Mouse (Mus musculus) ES-Bruce4 (cell line): Measurements from ENCODE around the gene Sec22a. TPM values are rescaled to one million over a fixed set of nuclear protein-coding genes. Genes with fewer than 3 reads are reported as not detected.

Source experiments
- H3K27ac ChIP-seq: 2 replicates; pipeline ENCODE4 v1.5.1; 2012; ENCODE audit warnings: low read length, inconsistent platforms; ENCODE audit not compliant: insufficient read depth
- H3K27me3 ChIP-seq: 2 replicates; pipeline ENCODE4 v1.6.1; 2012; ENCODE audit warnings: mild to moderate bottlenecking, low read length, inconsistent platforms; ENCODE audit not compliant: control insufficient read depth, poor library complexity, insufficient read depth, severe bottlenecking
- H3K36me3 ChIP-seq: 2 replicates; pipeline ENCODE4 v1.6.1; 2012; ENCODE audit warnings: inconsistent platforms, mild to moderate bottlenecking, low read length, moderate library complexity; ENCODE audit not compliant: control insufficient read depth, poor library complexity, insufficient read depth, severe bottlenecking
- H3K4me1 ChIP-seq: one replicate; pipeline ENCODE4 v1.8.1; 2011; ENCODE audit warnings: low read length; ENCODE audit not compliant: control insufficient read depth, insufficient read depth
- H3K4me3 ChIP-seq: 2 replicates; pipeline ENCODE4 v1.5.1; 2011; ENCODE audit warnings: low read depth, mild to moderate bottlenecking, low read length
- H3K9ac ChIP-seq: 2 replicates; pipeline ENCODE4 v1.6.1; 2012; ENCODE audit warnings: low read depth, mild to moderate bottlenecking, inconsistent platforms; ENCODE audit not compliant: poor library complexity, severe bottlenecking
- H3K9me3 ChIP-seq: replicated peaks from 2 replicates; pipeline ENCODE4 v1.6.1; 2012; ENCODE audit warnings: mild to moderate bottlenecking, low read length, inconsistent platforms; ENCODE audit not compliant: control insufficient read depth, poor library complexity, insufficient read depth, severe bottlenecking
- CTCF ChIP-seq: IDR thresholded peaks from one replicate; pipeline ENCODE4 v1.8.1; 2011; ENCODE audit warnings: low read depth, low read length
- EP300 ChIP-seq: IDR thresholded peaks from 2 replicates; pipeline ENCODE4 v1.6.1; 2011; ENCODE audit warnings: low read depth, low read length; ENCODE audit not compliant: insufficient read depth
- POLR2A ChIP-seq: IDR thresholded peaks from one replicate; pipeline ENCODE4 v1.8.1; 2011; ENCODE audit warnings: low read length; ENCODE audit not compliant: insufficient read depth
- polyA plus RNA-seq: library from polyadenylated mRNA; stranded (reverse); fragments of >200 nt; gene quantifications from 2 replicates; pipeline ENCODE4 v1.2.4, GENCODE M21; 2011; ENCODE audit warnings: low read depth; ENCODE audit not compliant: missing spikeins, insufficient read depth, insufficient read length

Sec22a gene
- polyA plus RNA-seq, 1 experiment, result 32.8 TPM

GRCm38 (mm10) chr16:35318397-35318796 is 45.3 kb downstream of the Sec22a start:
- no peak overlapping the region for H3K27ac ChIP-seq
- H3K9ac ChIP-seq, result no peak overlapping the region
- H3K27me3 ChIP-seq, result no peaks in the 10 kb centered on the region
- H3K36me3 ChIP-seq, result no peaks in the 10 kb centered on the region
- H3K9me3 ChIP-seq, result no peaks in the 10 kb centered on the region
- H3K4me3 ChIP-seq, result no peak overlapping the region
- TF ChIP-seq POLR2A (no peak), EP300 (no peak), CTCF (no peak)
- no peaks in the 10 kb centered on the region for H3K4me1 ChIP-seq

- no peak for TF ChIP-seq CTCF
- no peak for TF ChIP-seq POLR2A
- no peak for TF ChIP-seq EP300
- Histone ChIP-seq H3K9me3 (no peaks in the 10 kb centered on the region), H3K27me3 (no peaks in the 10 kb centered on the region), H3K9ac (no peak overlapping the region), H3K27ac (no peak overlapping the region), H3K4me1 (no peaks in the 10 kb centered on the region), H3K4me3 (no peak overlapping the region), H3K36me3 (no peaks in the 10 kb centered on the region)
Observed at GRCm38 (mm10) chr16:35317460-35317859, 46.3 kb downstream of the Sec22a start.

- H3K4me3 ChIP-seq, result no peak overlapping the region
- no peak overlapping the region for H3K27ac ChIP-seq
- no peaks in the 10 kb centered on the region for H3K36me3 ChIP-seq
- no peak overlapping the region for H3K9ac ChIP-seq
- no peaks in the 10 kb centered on the region for H3K27me3 ChIP-seq
- no peaks in the 10 kb centered on the region for H3K4me1 ChIP-seq
- H3K9me3 ChIP-seq, result no peaks in the 10 kb centered on the region
- TF ChIP-seq POLR2A (no peak), CTCF (no peak), EP300 (no peak)
Observed at GRCm38 (mm10) chr16:35316856-35317264, 46.9 kb downstream of the Sec22a start.

- H3K4me3 ChIP-seq, result no peak overlapping the region
- H3K36me3 ChIP-seq, result no peaks in the 10 kb centered on the region
- H3K27ac ChIP-seq, result no peak overlapping the region
- no peaks in the 10 kb centered on the region for H3K9me3 ChIP-seq
- H3K4me1 ChIP-seq, result no peaks in the 10 kb centered on the region
- H3K9ac ChIP-seq, result no peak overlapping the region
- H3K27me3 ChIP-seq, result no peaks in the 10 kb centered on the region
- TF ChIP-seq EP300, result no peak
- TF ChIP-seq CTCF, result no peak
- TF ChIP-seq POLR2A, result no peak
Observed at GRCm38 (mm10) chr16:35315496-35315895, 48.2 kb downstream of the Sec22a start.

- no peak for TF ChIP-seq POLR2A
- no peak for TF ChIP-seq EP300
- no peak for TF ChIP-seq CTCF
Observed at GRCm38 (mm10) chr16:35311586-35311985, 52.1 kb downstream of the Sec22a start.

GRCm38 (mm10) chr16:35310551-35311110 is 53.1 kb downstream of the Sec22a start:
- TF ChIP-seq POLR2A (no peak), CTCF (no peak)
- Histone ChIP-seq H3K9ac (no peak overlapping the region), H3K9me3 (no peaks in the 10 kb centered on the region), H3K4me1 (no peaks in the 10 kb centered on the region), H3K36me3 (no peaks in the 10 kb centered on the region), H3K4me3 (no peak overlapping the region), H3K27ac (no peak overlapping the region), H3K27me3 (no peaks in the 10 kb centered on the region)

More at GRCm38 (mm10) chr16:35311586-35311985, 52.1 kb downstream of the Sec22a start:
- no peaks in the 10 kb centered on the region for H3K27me3 ChIP-seq
- no peak overlapping the region for H3K9ac ChIP-seq
- H3K4me3 ChIP-seq, result no peak overlapping the region
- no peaks in the 10 kb centered on the region for H3K4me1 ChIP-seq
- no peaks in the 10 kb centered on the region for H3K36me3 ChIP-seq
- H3K9me3 ChIP-seq, result no peaks in the 10 kb centered on the region
- no peak overlapping the region for H3K27ac ChIP-seq
